Mouse (Mus musculus): ENCODE measurements around the gene Rock2.
A peak's percentile ranks its signal among the peaks of the same experiment; 100 is the strongest.

The Rock2 gene

GRCm38 (mm10) chr12:16894396-16895220, at the start of gene Rock2:
TSS of gene Rock2 (plus strand) at chr12:16894895.
- DNase-seq = peak; percentile 79 to 84

GRCm38 (mm10) chr12:16847204-16847792, 47.4 kb upstream of the Rock2 start:
- DNase-seq = no peak

GRCm38 (mm10) chr12:16848501-16848900, 46.2 kb upstream of the Rock2 start:
- no peak for DNase-seq

GRCm38 (mm10) chr12:16849821-16850220, 44.9 kb upstream of the Rock2 start:
- no peak for DNase-seq

- DNase-seq = no peak
Measured at GRCm38 (mm10) chr12:16850431-16851375, 44.0 kb upstream of the Rock2 start.

GRCm38 (mm10) chr12:16853431-16854165, 41.1 kb upstream of the Rock2 start:
- no peak for DNase-seq

- no peak for DNase-seq
Measured at GRCm38 (mm10) chr12:16855632-16856305, 38.9 kb upstream of the Rock2 start.

- no peak for DNase-seq
Measured at GRCm38 (mm10) chr12:16856306-16856679, 38.4 kb upstream of the Rock2 start.

- no peak for DNase-seq
Measured at GRCm38 (mm10) chr12:16858081-16858480, 36.6 kb upstream of the Rock2 start.

GRCm38 (mm10) chr12:16859781-16860180, 34.9 kb upstream of the Rock2 start:
- DNase-seq = no peak

GRCm38 (mm10) chr12:16860533-16860932, 34.2 kb upstream of the Rock2 start:
- DNase-seq = no peak

GRCm38 (mm10) chr12:16860961-16861360, 33.7 kb upstream of the Rock2 start:
- DNase-seq = no peak

GRCm38 (mm10) chr12:16864477-16864876, 30.2 kb upstream of the Rock2 start:
- no peak for DNase-seq

- DNase-seq = no peak
Measured at GRCm38 (mm10) chr12:16865871-16866270, 28.8 kb upstream of the Rock2 start.

- no peak for DNase-seq
Measured at GRCm38 (mm10) chr12:16866460-16866859, 28.2 kb upstream of the Rock2 start.

- no peak for DNase-seq
Measured at GRCm38 (mm10) chr12:16867306-16867705, 27.4 kb upstream of the Rock2 start.

GRCm38 (mm10) chr12:16868618-16869017, 26.1 kb upstream of the Rock2 start:
- no peak for DNase-seq

- DNase-seq = no peak
Measured at GRCm38 (mm10) chr12:16869091-16869778, 25.5 kb upstream of the Rock2 start.

- no peak for DNase-seq
Measured at GRCm38 (mm10) chr12:16869870-16870404, 24.8 kb upstream of the Rock2 start.

- peak in 1 of 2 experiments; percentile 32 for DNase-seq
Measured at GRCm38 (mm10) chr12:16870405-16871068, 24.2 kb upstream of the Rock2 start.

Measured in spleen, adult 18-20 months (tissue).